Mouse (Mus musculus): ENCODE measurements around the gene Eif1ad.

GRCm38 (mm10) chr19:5345297-5346131 is 21.0 kb upstream of the Eif1ad start:
- no peak for TF ChIP-seq CTCF (IDR thresholded peaks at IDR 0.05; ENCODE audit: low read depth)
- no peak for TF ChIP-seq EP300 (IDR thresholded peaks at IDR 0.05; ENCODE audit: low read depth)

Data from liver, embryonic 14.5 days (tissue).